Mouse (Mus musculus): Measurements from ENCODE around the gene Gm8439. TPM values are rescaled to one million over a fixed set of nuclear protein-coding genes. Genes with fewer than 3 reads are reported as not detected.
A peak's percentile ranks its signal among the peaks of the same experiment; 100 is the strongest.

The Gm8439 gene
- polyA plus RNA-seq (2015; fragmentation: Nextera tagmentation; extraction: Ambion mirVana), result not detected in 2 replicates

- no peak within 1 kb of the TSS for H3K4me2 ChIP-seq (ENCODE audit: low read length)
- 33% methylated on average over 4 of the region's 4 CpGs for WGBS
- no peak within 1 kb of the TSS for H3K27ac ChIP-seq (ENCODE audit: low read depth, low read length)
- no peaks in the 10 kb centered on the region for H3K36me3 ChIP-seq (ENCODE audit: control insufficient read depth, insufficient read depth, low read length)
- no peak for ATAC-seq
- no peak within 1 kb of the TSS for H3K9ac ChIP-seq (ENCODE audit: low read depth, low read length)
- H3K27me3 ChIP-seq (replicated peaks; ENCODE audit: control insufficient read depth, insufficient read depth, low read length), result no peaks in the 10 kb centered on the region
- no peak within 1 kb of the TSS for H3K4me3 ChIP-seq (ENCODE audit: low read length)
- no peaks in the 10 kb centered on the region for H3K9me3 ChIP-seq (ENCODE audit: control insufficient read depth, low read length)
- H3K4me1 ChIP-seq (ENCODE audit: control insufficient read depth, insufficient read depth, low read depth, low read length), result peaks cover 3% of the 10 kb centered on the region; the same call in 1 of the 2 replicates
These were observed at the start of gene Gm8439 for GRCm38 (mm10) chr4:120588445-120588844. Gm8439 (plus strand) TSS chr4:120588745.

GRCm38 (mm10) chr4:120544896-120545295, 43.6 kb upstream of the Gm8439 start:
- ATAC-seq, result no peak
- no peak overlapping the region for H3K4me3 ChIP-seq (ENCODE audit: low read length)
- H3K27me3 ChIP-seq (replicated peaks; ENCODE audit: control insufficient read depth, insufficient read depth, low read length), result no peaks in the 10 kb centered on the region
- no peaks in the 10 kb centered on the region for H3K9me3 ChIP-seq (ENCODE audit: control insufficient read depth, low read length)
- H3K4me2 ChIP-seq (ENCODE audit: low read length), result no peak overlapping the region
- no peaks in the 10 kb centered on the region for H3K4me1 ChIP-seq (ENCODE audit: control insufficient read depth, insufficient read depth, low read depth, low read length)
- no peak overlapping the region for H3K27ac ChIP-seq (ENCODE audit: low read depth, low read length)
- H3K36me3 ChIP-seq (ENCODE audit: control insufficient read depth, insufficient read depth, low read length), result peaks cover 43% of the 10 kb centered on the region
- WGBS, result 86% methylated on average over 1 of the region's 1 CpGs
- no peak overlapping the region for H3K9ac ChIP-seq (ENCODE audit: low read depth, low read length)

- peaks cover 34% of the 10 kb centered on the region for H3K36me3 ChIP-seq (ENCODE audit: control insufficient read depth, insufficient read depth, low read length)
- no peak overlapping the region for H3K9ac ChIP-seq (ENCODE audit: low read depth, low read length)
- ATAC-seq, result no peak
- no peaks in the 10 kb centered on the region for H3K27me3 ChIP-seq (replicated peaks; ENCODE audit: control insufficient read depth, insufficient read depth, low read length)
- 97% methylated on average over 6 of the region's 6 CpGs for WGBS
- H3K4me3 ChIP-seq (ENCODE audit: low read length), result no peak overlapping the region
- no peaks in the 10 kb centered on the region for H3K4me1 ChIP-seq (ENCODE audit: control insufficient read depth, insufficient read depth, low read depth, low read length)
- no peak overlapping the region for H3K4me2 ChIP-seq (ENCODE audit: low read length)
- no peak overlapping the region for H3K27ac ChIP-seq (ENCODE audit: low read depth, low read length)
- no peaks in the 10 kb centered on the region for H3K9me3 ChIP-seq (ENCODE audit: control insufficient read depth, low read length)
These were observed 32.0 kb upstream of the Gm8439 start for GRCm38 (mm10) chr4:120556592-120556991.

GRCm38 (mm10) chr4:120565726-120566125, 22.8 kb upstream of the Gm8439 start:
- Histone ChIP-seq H3K27ac (ENCODE audit: low read depth, low read length) (no peak overlapping the region), H3K9ac (ENCODE audit: low read depth, low read length) (no peak overlapping the region), H3K4me3 (ENCODE audit: low read length) (no peak overlapping the region), H3K4me2 (ENCODE audit: low read length) (no peak overlapping the region), H3K27me3 (replicated peaks; ENCODE audit: control insufficient read depth, insufficient read depth, low read length) (no peaks in the 10 kb centered on the region), H3K36me3 (ENCODE audit: control insufficient read depth, insufficient read depth, low read length) (peaks cover 21% of the 10 kb centered on the region), H3K4me1 (ENCODE audit: control insufficient read depth, insufficient read depth, low read depth, low read length) (peaks cover 15% of the 10 kb centered on the region), H3K9me3 (ENCODE audit: control insufficient read depth, low read length) (no peaks in the 10 kb centered on the region)
- no peak for ATAC-seq
- WGBS, result 89% methylated on average over 2 of the region's 2 CpGs

- Histone ChIP-seq H3K9me3 (ENCODE audit: control insufficient read depth, low read length) (no peaks in the 10 kb centered on the region), H3K36me3 (ENCODE audit: control insufficient read depth, insufficient read depth, low read length) (peaks cover 15% of the 10 kb centered on the region), H3K27ac (ENCODE audit: low read depth, low read length) (no peak overlapping the region), H3K9ac (ENCODE audit: low read depth, low read length) (peak overlapping the region; percentile 22; the same call in 1 of the 2 replicates), H3K4me1 (ENCODE audit: control insufficient read depth, insufficient read depth, low read depth, low read length) (peaks cover 21% of the 10 kb centered on the region), H3K27me3 (replicated peaks; ENCODE audit: control insufficient read depth, insufficient read depth, low read length) (no peaks in the 10 kb centered on the region), H3K4me2 (ENCODE audit: low read length) (peak overlapping the region; percentile 66), H3K4me3 (ENCODE audit: low read length) (no peak overlapping the region; the same call in 1 of the 2 replicates)
- 47% methylated on average over 5 of the region's 5 CpGs for WGBS
- no peak for ATAC-seq
These were observed 20.5 kb upstream of the Gm8439 start for GRCm38 (mm10) chr4:120568005-120568404.

GRCm38 (mm10) chr4:120569025-120569424, 19.5 kb upstream of the Gm8439 start:
- Histone ChIP-seq H3K9ac (ENCODE audit: low read depth, low read length) (peak overlapping the region; percentile 87), H3K9me3 (ENCODE audit: control insufficient read depth, low read length) (no peaks in the 10 kb centered on the region), H3K27ac (ENCODE audit: low read depth, low read length) (peak overlapping the region; percentile 96), H3K4me3 (ENCODE audit: low read length) (peak overlapping the region; percentile 89), H3K4me1 (ENCODE audit: control insufficient read depth, insufficient read depth, low read depth, low read length) (peaks cover 21% of the 10 kb centered on the region), H3K4me2 (ENCODE audit: low read length) (peak overlapping the region; percentile 66), H3K36me3 (ENCODE audit: control insufficient read depth, insufficient read depth, low read length) (peaks cover 6% of the 10 kb centered on the region), H3K27me3 (replicated peaks; ENCODE audit: control insufficient read depth, insufficient read depth, low read length) (no peaks in the 10 kb centered on the region)
- no peak for ATAC-seq
- WGBS, result 6% methylated on average over 4 of the region's 4 CpGs

GRCm38 (mm10) chr4:120569486-120570437, 18.8 kb upstream of the Gm8439 start, which contains the start of gene Ctps:
Ctps (minus strand) TSS chr4:120570276.
- Histone ChIP-seq H3K27ac (ENCODE audit: low read depth, low read length) (peak within 1 kb of the TSS; percentile 96), H3K36me3 (ENCODE audit: control insufficient read depth, insufficient read depth, low read length) (peaks cover 2% of the 10 kb centered on the region), H3K4me1 (ENCODE audit: control insufficient read depth, insufficient read depth, low read depth, low read length) (peaks cover 21% of the 10 kb centered on the region), H3K4me2 (ENCODE audit: low read length) (peak within 1 kb of the TSS; percentile 79), H3K4me3 (ENCODE audit: low read length) (peak within 1 kb of the TSS; percentile 89), H3K9ac (ENCODE audit: low read depth, low read length) (peak within 1 kb of the TSS; percentile 87), H3K9me3 (ENCODE audit: control insufficient read depth, low read length) (no peaks in the 10 kb centered on the region), H3K27me3 (replicated peaks; ENCODE audit: control insufficient read depth, insufficient read depth, low read length) (no peaks in the 10 kb centered on the region)
- under 1% methylated on average over 88 of the region's 97 CpGs for WGBS
- ATAC-seq, result peak; percentile 97

GRCm38 (mm10) chr4:120570438-120571069, 18.0 kb upstream of the Gm8439 start:
- peak; percentile 77 for ATAC-seq
- WGBS, result under 1% methylated on average over 26 of the region's 27 CpGs
- H3K9me3 ChIP-seq (ENCODE audit: control insufficient read depth, low read length), result no peaks in the 10 kb centered on the region
- H3K36me3 ChIP-seq (ENCODE audit: control insufficient read depth, insufficient read depth, low read length), result no peaks in the 10 kb centered on the region
- H3K4me3 ChIP-seq (ENCODE audit: low read length), result peak overlapping the region; percentile 89
- peak overlapping the region; percentile 87 for H3K9ac ChIP-seq (ENCODE audit: low read depth, low read length)
- peak overlapping the region; percentile 79 for H3K4me2 ChIP-seq (ENCODE audit: low read length)
- H3K4me1 ChIP-seq (ENCODE audit: control insufficient read depth, insufficient read depth, low read depth, low read length), result peaks cover 21% of the 10 kb centered on the region
- peak overlapping the region; percentile 96 for H3K27ac ChIP-seq (ENCODE audit: low read depth, low read length)
- no peaks in the 10 kb centered on the region for H3K27me3 ChIP-seq (replicated peaks; ENCODE audit: control insufficient read depth, insufficient read depth, low read length)

- no peak overlapping the region for H3K9ac ChIP-seq (ENCODE audit: low read depth, low read length)
- no peaks in the 10 kb centered on the region for H3K9me3 ChIP-seq (ENCODE audit: control insufficient read depth, low read length)
- H3K4me1 ChIP-seq (ENCODE audit: control insufficient read depth, insufficient read depth, low read depth, low read length), result peaks cover 21% of the 10 kb centered on the region
- H3K4me2 ChIP-seq (ENCODE audit: low read length), result peak overlapping the region; percentile 79
- peak overlapping the region; percentile 96 for H3K27ac ChIP-seq (ENCODE audit: low read depth, low read length)
- WGBS, result 80% methylated on average over 3 of the region's 3 CpGs
- H3K27me3 ChIP-seq (replicated peaks; ENCODE audit: control insufficient read depth, insufficient read depth, low read length), result no peaks in the 10 kb centered on the region
- no peak for ATAC-seq
- no peaks in the 10 kb centered on the region for H3K36me3 ChIP-seq (ENCODE audit: control insufficient read depth, insufficient read depth, low read length)
- H3K4me3 ChIP-seq (ENCODE audit: low read length), result peak overlapping the region; percentile 89
These were observed 17.5 kb upstream of the Gm8439 start for GRCm38 (mm10) chr4:120571070-120571464.
